Mouse (Mus musculus) C2C12 (cell line): ENCODE results near the gene Ippk.

Source experiments
- CEBPB ChIP-seq: IDR thresholded peaks from one replicate; pipeline ENCODE4 v1.6.1; 2011; ENCODE audit warnings: low read depth, mild to moderate bottlenecking, control low read depth, moderate library complexity
- CTCF ChIP-seq: IDR thresholded peaks from one replicate; pipeline ENCODE4 v1.5.1; 2011; ENCODE audit not compliant: control insufficient read depth, insufficient read depth, insufficient read length
- FOSL1 ChIP-seq: IDR thresholded peaks from one replicate; pipeline ENCODE4 v1.8.0; 2011; ENCODE audit warnings: mild to moderate bottlenecking, low read length; ENCODE audit not compliant: poor library complexity, insufficient read depth, severe bottlenecking
- MAX ChIP-seq: IDR thresholded peaks from one replicate; pipeline ENCODE4 v1.6.1; 2011; ENCODE audit warnings: mild to moderate bottlenecking, control low read depth
- MYOG ChIP-seq: IDR thresholded peaks from one replicate; pipeline ENCODE4 v1.6.1; 2011; ENCODE audit not compliant: control insufficient read depth, insufficient read length; ENCODE audit errors: extremely low read depth
- USF1 ChIP-seq: IDR thresholded peaks from one replicate; pipeline ENCODE4 v1.6.1; 2011; ENCODE audit warnings: low read depth, mild to moderate bottlenecking, control low read depth, moderate library complexity

DNA sequence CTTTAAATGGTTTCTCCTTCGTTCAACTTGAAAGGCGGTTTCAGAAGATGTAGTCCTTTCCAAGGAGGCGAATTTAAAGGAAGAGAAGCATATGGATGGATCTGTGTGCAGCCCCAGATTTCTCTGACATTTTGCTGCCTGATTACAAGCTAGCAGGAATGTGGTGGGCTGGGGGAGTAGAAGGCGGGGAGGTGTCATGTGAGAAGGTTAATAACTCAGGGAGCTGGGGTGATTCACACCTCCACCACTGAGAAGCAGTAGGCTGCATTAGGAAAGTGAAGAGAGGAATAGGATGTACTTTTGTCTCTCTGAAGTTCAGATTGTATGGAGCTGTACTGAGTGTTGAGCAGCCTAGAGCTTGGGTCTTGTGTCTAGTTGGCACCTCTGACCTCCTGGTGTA lies 910 bp downstream of the Ippk start:
- no peak for TF ChIP-seq CTCF
- no peak for TF ChIP-seq CEBPB
- no peak for TF ChIP-seq USF1
- TF ChIP-seq MYOG: no peak
- no peak for TF ChIP-seq FOSL1
- TF ChIP-seq MAX: no peak
